Mouse (Mus musculus): ENCODE data around the gene Mosmo. TPM values are rescaled to one million over a fixed set of nuclear protein-coding genes. Genes with fewer than 3 reads are reported as not detected.

Gene Mosmo
- polyA plus RNA-seq, 1 experiment from 2014 or later, result 15.6 TPM

DNA sequence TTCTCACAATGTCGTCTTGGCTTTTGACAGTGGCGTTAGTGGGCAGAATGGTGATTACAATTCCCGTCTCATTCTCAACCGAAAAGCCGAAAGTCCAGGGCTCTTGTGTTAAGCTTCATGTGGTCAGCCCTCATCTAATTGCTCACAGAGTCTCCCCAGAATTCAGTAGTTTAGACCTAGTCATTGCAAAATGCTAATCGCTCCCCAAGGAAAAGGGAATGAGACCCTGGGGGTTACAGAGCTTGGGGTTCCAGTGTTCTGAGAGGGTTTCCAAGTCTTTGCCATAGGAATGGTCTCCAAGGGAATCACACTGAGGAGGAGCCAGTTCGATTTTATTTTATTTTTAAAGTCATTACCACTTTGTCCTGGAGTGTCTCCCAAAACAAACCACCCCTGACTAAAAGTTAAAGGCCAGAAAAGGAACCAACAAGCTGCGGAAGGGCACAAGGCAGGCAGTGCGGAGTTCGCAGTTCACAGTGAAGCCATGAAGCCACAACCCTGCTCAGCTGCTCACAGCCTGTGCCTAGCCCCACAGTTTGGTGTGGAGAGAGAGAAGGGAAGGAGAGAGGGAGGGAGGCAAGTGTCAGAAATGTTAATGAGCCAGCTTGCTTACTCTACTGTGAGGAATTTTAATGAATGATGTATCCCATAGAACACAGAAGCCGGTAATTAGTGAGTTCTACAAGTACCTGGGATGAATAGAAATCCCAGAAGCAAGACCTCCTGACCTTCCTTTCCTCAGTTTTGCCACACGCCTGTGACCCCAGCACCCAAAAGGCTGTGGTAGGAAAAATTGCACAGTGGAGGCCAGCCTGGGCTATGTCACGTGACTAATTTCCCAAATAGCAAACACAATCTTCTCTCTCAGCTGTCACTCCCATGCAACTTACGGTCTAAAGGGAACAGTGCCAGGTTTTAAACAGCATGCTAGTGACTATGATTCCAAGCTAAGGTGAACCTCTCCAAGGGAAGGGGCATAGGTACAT is 66.2 kb downstream of the Mosmo start:
- peak; percentile 65 for ATAC-seq (replicated peaks)
- H3K27ac ChIP-seq (replicated peaks), result no peak overlapping the region
- H3K4me2 ChIP-seq (replicated peaks), result no peak overlapping the region
- 47% methylated on average over 14 of the region's 14 CpGs for WGBS
- no peaks in the 10 kb centered on the region for H3K27me3 ChIP-seq
- no peak overlapping the region for H3K9ac ChIP-seq (replicated peaks)
- H3K4me1 ChIP-seq, result peaks cover 20% of the 10 kb centered on the region
- H3K4me3 ChIP-seq, result no peak overlapping the region
- no peaks in the 10 kb centered on the region for H3K9me3 ChIP-seq
- H3K36me3 ChIP-seq, result no peaks in the 10 kb centered on the region

DNA sequence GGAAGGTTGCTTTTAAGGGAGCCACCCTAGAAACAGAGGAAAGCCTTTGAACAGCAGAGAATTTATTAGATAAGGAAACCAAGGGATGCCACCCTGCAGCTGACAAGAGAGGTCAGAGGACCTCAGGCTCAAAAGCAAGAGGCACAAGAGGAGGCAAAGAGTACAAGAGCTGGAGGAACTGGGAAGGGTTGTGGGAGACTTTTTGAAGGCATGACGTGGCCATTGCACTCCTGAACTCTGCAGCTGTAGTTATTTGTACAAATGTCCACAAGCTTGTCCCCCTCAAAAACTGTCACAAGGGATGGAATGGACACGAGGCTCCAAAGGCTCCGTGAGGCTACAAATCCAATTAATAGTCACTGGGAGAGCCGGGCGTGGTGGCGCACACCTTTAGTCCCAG is 67.2 kb downstream of the Mosmo start:
- Histone ChIP-seq H3K36me3 (no peaks in the 10 kb centered on the region), H3K9me3 (no peaks in the 10 kb centered on the region), H3K4me2 (replicated peaks) (no peak overlapping the region), H3K27me3 (no peaks in the 10 kb centered on the region), H3K4me1 (peaks cover 16% of the 10 kb centered on the region), H3K9ac (replicated peaks) (no peak overlapping the region), H3K27ac (replicated peaks) (no peak overlapping the region), H3K4me3 (no peak overlapping the region)
- WGBS, result 93% methylated on average over 6 of the region's 6 CpGs
- no peak for ATAC-seq (replicated peaks)

DNA sequence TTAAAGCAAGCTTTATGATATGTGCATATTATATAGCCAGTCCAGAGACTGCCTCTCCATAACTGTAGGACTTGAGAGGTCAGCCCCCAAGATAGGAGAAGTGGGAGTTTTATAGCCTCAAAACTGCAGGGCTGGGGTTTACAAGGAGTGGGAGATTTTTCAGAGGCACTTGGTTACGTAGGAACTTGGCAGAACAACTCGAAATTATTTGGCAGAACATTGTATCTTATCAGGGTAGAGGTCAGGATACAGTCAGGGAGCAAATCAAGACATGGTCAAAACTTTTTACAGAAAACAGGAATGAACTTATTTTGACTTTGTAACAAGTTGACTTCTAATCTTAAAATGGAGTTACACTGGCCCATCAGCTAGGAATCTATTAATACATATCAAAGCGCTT is 68.6 kb downstream of the Mosmo start:
- Histone ChIP-seq H3K27me3 (no peaks in the 10 kb centered on the region), H3K9me3 (no peaks in the 10 kb centered on the region), H3K9ac (replicated peaks) (no peak overlapping the region), H3K4me2 (replicated peaks) (no peak overlapping the region), H3K4me1 (peaks cover 10% of the 10 kb centered on the region), H3K4me3 (no peak overlapping the region), H3K36me3 (no peaks in the 10 kb centered on the region), H3K27ac (replicated peaks) (no peak overlapping the region)
- no peak for ATAC-seq (replicated peaks)
- WGBS, result 77% methylated on average over 3 of the region's 3 CpGs

DNA sequence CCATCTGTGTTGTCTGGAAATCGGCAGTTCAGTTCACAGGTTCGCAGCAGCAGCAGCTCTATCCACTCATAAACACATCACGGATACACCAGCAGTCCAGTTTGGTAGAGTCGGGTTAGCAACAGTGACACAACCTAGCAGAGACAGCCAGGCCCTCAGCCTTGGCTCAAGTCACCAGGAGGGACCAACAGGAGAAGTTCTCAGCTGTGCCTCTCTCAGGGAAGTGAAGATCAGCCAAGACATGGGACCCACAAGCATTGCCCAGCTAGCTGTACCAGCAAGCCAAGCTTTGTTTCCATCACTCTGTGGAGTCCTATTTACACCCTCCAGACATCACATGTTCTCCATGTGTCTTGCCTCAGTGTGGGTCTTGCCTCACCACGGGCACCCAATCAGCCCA is 69.4 kb downstream of the Mosmo start:
- no peak overlapping the region for H3K4me2 ChIP-seq (replicated peaks)
- H3K4me1 ChIP-seq, result peaks cover 10% of the 10 kb centered on the region
- 93% methylated on average over 5 of the region's 5 CpGs for WGBS
- no peaks in the 10 kb centered on the region for H3K27me3 ChIP-seq
- no peak overlapping the region for H3K27ac ChIP-seq (replicated peaks)
- H3K36me3 ChIP-seq, result no peaks in the 10 kb centered on the region
- H3K9ac ChIP-seq (replicated peaks), result no peak overlapping the region
- no peaks in the 10 kb centered on the region for H3K9me3 ChIP-seq
- no peak for ATAC-seq (replicated peaks)
- no peak overlapping the region for H3K4me3 ChIP-seq

DNA sequence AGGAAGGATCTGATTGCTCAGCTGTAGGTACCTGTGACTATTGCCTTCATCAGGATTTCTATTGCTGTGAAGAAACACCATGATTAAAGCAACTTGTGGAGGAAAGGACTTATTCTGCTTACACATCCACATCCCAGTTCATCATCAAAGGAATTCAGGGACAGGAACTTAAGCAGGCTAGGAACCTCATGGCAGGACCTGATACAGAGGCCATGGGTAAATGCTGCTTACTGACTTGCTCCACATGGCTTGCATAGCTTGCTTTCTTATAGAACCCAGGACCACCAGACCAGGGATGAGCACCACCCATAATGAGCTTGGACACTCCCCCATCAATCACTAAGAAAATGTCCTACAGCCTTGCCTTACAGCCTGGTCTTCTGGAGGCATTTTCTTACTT is 71.1 kb downstream of the Mosmo start:
- ATAC-seq (replicated peaks), result no peak
- Histone ChIP-seq H3K4me3 (no peak overlapping the region), H3K27me3 (no peaks in the 10 kb centered on the region), H3K9me3 (no peaks in the 10 kb centered on the region), H3K9ac (replicated peaks) (no peak overlapping the region), H3K4me2 (replicated peaks) (no peak overlapping the region), H3K4me1 (peaks cover 8% of the 10 kb centered on the region), H3K27ac (replicated peaks) (no peak overlapping the region), H3K36me3 (no peaks in the 10 kb centered on the region)

DNA sequence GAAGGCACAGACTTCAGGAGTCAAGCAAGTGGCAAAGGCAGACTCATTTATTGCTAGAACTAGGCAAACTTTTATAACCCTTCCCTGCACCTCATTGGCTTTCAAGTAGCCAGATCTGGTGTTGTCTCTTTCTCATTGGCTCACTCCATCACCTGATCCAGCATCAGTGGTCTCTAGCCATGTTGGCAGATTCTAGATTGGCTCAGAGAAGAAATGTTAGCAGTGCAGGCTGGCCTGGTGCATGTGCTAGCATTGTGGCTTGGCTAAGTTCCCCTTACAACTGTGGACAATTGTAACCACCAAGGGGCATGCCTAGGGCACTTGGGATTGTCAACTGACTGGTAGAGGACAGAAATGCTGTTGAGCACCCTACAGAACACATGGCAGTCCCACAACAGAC is 73.9 kb downstream of the Mosmo start:
- no peaks in the 10 kb centered on the region for H3K9me3 ChIP-seq
- no peak overlapping the region for H3K4me2 ChIP-seq (replicated peaks)
- no peaks in the 10 kb centered on the region for H3K27me3 ChIP-seq
- no peak for ATAC-seq (replicated peaks)
- H3K9ac ChIP-seq (replicated peaks), result no peak overlapping the region
- 0 out of 2 replicates have a peak, but pooled peaks cover 4% of the 10 kb centered on the region for H3K4me1 ChIP-seq
- no peaks in the 10 kb centered on the region for H3K36me3 ChIP-seq
- H3K27ac ChIP-seq (replicated peaks), result no peak overlapping the region
- no peak overlapping the region for H3K4me3 ChIP-seq

DNA sequence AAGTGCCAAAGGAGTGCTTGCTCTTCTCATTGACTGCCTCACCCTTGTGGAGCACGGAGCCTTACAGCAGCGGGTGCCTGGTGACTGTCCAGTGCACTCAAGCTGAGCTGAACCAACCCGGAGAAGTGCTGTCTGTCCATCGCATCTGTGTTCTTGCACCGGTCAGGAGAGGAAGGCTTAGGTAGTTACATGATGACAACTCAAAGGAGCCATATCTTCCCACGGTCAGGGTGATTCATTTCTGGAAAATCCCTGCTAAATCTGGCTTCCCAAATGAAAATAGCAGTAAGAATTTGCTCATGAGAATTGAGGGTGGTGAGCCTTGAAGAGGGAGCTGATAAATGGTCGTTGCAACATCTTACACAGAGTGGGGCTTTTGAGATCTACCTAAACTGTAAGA is 74.5 kb downstream of the Mosmo start:
- no peaks in the 10 kb centered on the region for H3K9me3 ChIP-seq
- no peaks in the 10 kb centered on the region for H3K36me3 ChIP-seq
- no peaks in the 10 kb centered on the region for H3K27me3 ChIP-seq
- H3K4me1 ChIP-seq, result 0 out of 2 replicates have a peak, but pooled peaks cover 4% of the 10 kb centered on the region
- no peak overlapping the region for H3K9ac ChIP-seq (replicated peaks)
- H3K4me2 ChIP-seq (replicated peaks), result no peak overlapping the region
- H3K27ac ChIP-seq (replicated peaks), result no peak overlapping the region
- WGBS, result 86% methylated on average over 7 of the region's 7 CpGs
- no peak overlapping the region for H3K4me3 ChIP-seq
- ATAC-seq (replicated peaks), result no peak

DNA sequence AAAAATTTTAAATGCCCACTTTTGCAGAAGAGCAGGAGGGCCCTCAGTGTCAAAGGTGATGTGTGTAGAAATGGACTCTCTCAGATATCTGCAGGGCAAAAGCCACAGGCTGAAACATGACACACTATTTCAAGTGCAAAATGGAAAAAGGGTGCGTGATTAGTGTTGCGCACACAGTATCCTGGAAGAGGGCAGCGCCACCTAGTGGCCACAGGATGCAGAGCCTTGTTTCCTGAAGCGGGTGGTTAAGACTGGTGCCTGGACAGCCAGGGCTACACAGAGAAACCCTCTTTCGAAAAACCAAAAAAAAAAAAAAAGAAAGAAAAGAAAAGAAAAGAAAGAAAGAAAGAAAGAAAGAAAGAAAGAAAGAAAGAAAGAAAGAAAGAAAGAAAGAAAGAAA is 77.3 kb downstream of the Mosmo start:
- H3K9me3 ChIP-seq, result no peaks in the 10 kb centered on the region
- no peaks in the 10 kb centered on the region for H3K27me3 ChIP-seq
- H3K4me2 ChIP-seq (replicated peaks), result no peak overlapping the region
- ATAC-seq (replicated peaks), result peak; percentile 81
- 4% methylated on average over 5 of the region's 5 CpGs for WGBS
- no peak overlapping the region for H3K9ac ChIP-seq (replicated peaks)
- H3K36me3 ChIP-seq, result no peaks in the 10 kb centered on the region
- no peak overlapping the region for H3K27ac ChIP-seq (replicated peaks)
- H3K4me3 ChIP-seq, result no peak overlapping the region
- 0 out of 2 replicates have a peak, but pooled peaks cover 4% of the 10 kb centered on the region for H3K4me1 ChIP-seq

DNA sequence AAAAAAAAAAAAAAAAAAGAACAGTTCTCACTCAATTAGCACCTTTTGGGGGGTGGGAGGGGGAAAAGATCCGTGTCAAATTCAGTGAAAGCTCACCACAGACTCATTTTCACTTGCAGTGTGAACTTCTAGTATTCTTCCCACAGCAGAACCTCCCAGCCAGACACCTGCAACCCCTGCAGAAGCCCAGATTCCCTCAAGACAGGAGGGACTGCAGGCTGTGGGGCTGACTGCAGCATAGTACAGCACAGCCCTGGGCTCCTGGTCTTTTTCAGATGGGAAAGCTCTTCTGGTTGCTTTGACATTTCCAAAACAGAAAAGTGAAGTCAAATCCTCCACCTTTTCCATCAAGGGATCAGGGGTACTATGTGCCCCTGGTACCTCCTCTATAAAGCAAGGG is 90.0 kb downstream of the Mosmo start:
- Histone ChIP-seq H3K4me3 (no peak overlapping the region), H3K36me3 (no peaks in the 10 kb centered on the region), H3K27me3 (no peaks in the 10 kb centered on the region), H3K4me1 (0 out of 2 replicates have a peak, but pooled peaks cover 2% of the 10 kb centered on the region), H3K9me3 (no peaks in the 10 kb centered on the region), H3K4me2 (replicated peaks) (no peak overlapping the region), H3K27ac (replicated peaks) (no peak overlapping the region), H3K9ac (replicated peaks) (no peak overlapping the region)
- peak; percentile 70 for ATAC-seq (replicated peaks)
- 0% methylated on average over 1 of the region's 1 CpGs for WGBS

DNA sequence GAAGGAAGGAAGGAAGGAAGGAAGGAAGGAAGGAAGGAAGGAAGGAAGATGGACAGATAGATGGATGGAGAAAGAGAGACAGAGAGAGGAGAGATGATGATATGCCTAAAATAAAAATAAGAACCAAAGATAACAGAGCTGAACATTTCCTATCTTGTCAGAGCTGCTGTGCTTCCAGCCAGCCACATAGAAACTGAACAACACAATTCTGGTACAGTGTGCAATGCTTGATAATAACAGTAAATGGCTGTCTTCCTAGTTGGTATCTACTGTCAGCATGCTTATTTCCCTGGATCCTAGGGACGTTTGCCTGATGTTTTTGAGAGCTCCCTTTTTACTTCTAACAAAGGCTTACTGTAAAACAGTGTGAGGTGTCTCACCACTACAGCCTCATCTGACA is 94.0 kb downstream of the Mosmo start:
- Histone ChIP-seq H3K27ac (replicated peaks) (no peak overlapping the region), H3K4me3 (no peak overlapping the region), H3K9me3 (no peaks in the 10 kb centered on the region), H3K9ac (replicated peaks) (no peak overlapping the region), H3K4me1 (0 out of 2 replicates have a peak, but pooled peaks cover 2% of the 10 kb centered on the region), H3K36me3 (no peaks in the 10 kb centered on the region), H3K4me2 (replicated peaks) (no peak overlapping the region), H3K27me3 (no peaks in the 10 kb centered on the region)
- 61% methylated on average over 1 of the region's 1 CpGs for WGBS
- ATAC-seq (replicated peaks), result no peak

DNA sequence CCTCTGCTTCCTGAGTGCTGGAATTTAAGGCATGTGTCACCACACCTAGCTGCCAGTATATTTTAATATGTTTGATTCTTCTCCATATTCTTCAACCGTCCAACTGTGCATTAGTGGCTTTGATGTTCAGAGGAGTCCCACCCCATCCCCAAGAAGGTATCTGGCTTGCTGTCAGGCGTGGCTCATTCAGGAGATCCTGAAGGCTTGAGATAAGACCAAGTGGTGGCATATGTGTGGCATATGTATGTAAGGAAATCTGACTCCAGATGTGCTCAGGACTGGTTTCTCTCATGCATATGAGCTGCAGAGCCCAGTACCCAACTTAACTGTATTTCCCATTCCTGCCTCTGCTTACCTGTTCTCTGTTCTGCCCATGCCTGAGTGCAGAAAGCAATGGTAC is 100.6 kb downstream of the Mosmo start:
- Histone ChIP-seq H3K9me3 (no peaks in the 10 kb centered on the region), H3K36me3 (no peaks in the 10 kb centered on the region), H3K9ac (replicated peaks) (no peak overlapping the region), H3K27me3 (no peaks in the 10 kb centered on the region), H3K4me3 (no peak overlapping the region), H3K4me2 (replicated peaks) (no peak overlapping the region), H3K27ac (replicated peaks) (no peak overlapping the region), H3K4me1 (no peaks in the 10 kb centered on the region)
- ATAC-seq (replicated peaks), result no peak
- 81% methylated on average over 2 of the region's 2 CpGs for WGBS

Measured in forebrain, embryonic 15.5 days (tissue).